Mouse (Mus musculus) B cell, adult 2 months (primary cell): Measurements from ENCODE around the gene Lst1.
"Not testable (repeated sequence)": the region's sequence is repeated elsewhere in the genome, so short reads cannot be mapped to it uniquely, and the experiment has no call there.

Source experiments
- DNase-seq, 2 experiments: peaks; one replicate each; pipeline ENCODE4 v3.0.0; 2022

The Lst1 gene

GRCm38 (mm10) chr17:35187959-35188610 lies at the start of gene Lst1:
Lst1 (minus strand) TSS chr17:35188439.
- peak in 1 of 2 experiments; percentile 34 for DNase-seq

- no peak for DNase-seq
Observed at GRCm38 (mm10) chr17:35237504-35237903, 49.3 kb upstream of the Lst1 start.

- no peak for DNase-seq
Observed at GRCm38 (mm10) chr17:35236996-35237395, 48.8 kb upstream of the Lst1 start.

- peak; percentile 99 to 100 for DNase-seq
Observed at GRCm38 (mm10) chr17:35236390-35236746, 48.1 kb upstream of the Lst1 start.

GRCm38 (mm10) chr17:35235614-35236389 lies 47.6 kb upstream of the Lst1 start, which contains the start of gene Nfkbil1:
Nfkbil1 (minus strand) TSS chr17:35235792.
- DNase-seq, result peak; percentile 85 to 87

GRCm38 (mm10) chr17:35234903-35235302 lies 46.7 kb upstream of the Lst1 start:
- DNase-seq, result peak in 1 of 2 experiments; percentile 40

- not testable (repeated sequence) for DNase-seq
Observed at GRCm38 (mm10) chr17:35234090-35234489, 45.9 kb upstream of the Lst1 start.

GRCm38 (mm10) chr17:35233114-35233980 lies 45.1 kb upstream of the Lst1 start, which contains the start of gene Atp6v1g2:
Atp6v1g2 (plus strand) TSS chr17:35233660.
- DNase-seq, result no peak

GRCm38 (mm10) chr17:35232659-35233058 lies 44.4 kb upstream of the Lst1 start:
- peak; percentile 37 to 39 for DNase-seq

- peak; percentile 92 to 93 for DNase-seq
Observed at GRCm38 (mm10) chr17:35232043-35232442, 43.8 kb upstream of the Lst1 start.

GRCm38 (mm10) chr17:35231022-35231421 lies 42.8 kb upstream of the Lst1 start:
- no peak for DNase-seq

- no peak for DNase-seq
Observed at GRCm38 (mm10) chr17:35226561-35227046, 38.4 kb upstream of the Lst1 start.

- DNase-seq, result no peak
Observed at GRCm38 (mm10) chr17:35225456-35225855, 37.2 kb upstream of the Lst1 start.

GRCm38 (mm10) chr17:35224641-35225040 lies 36.4 kb upstream of the Lst1 start:
- DNase-seq, result peak; percentile 47 to 53

GRCm38 (mm10) chr17:35222299-35222698 lies 34.1 kb upstream of the Lst1 start:
- DNase-seq, result no peak

- no peak for DNase-seq
Observed at GRCm38 (mm10) chr17:35220156-35220952, 32.1 kb upstream of the Lst1 start, which contains the start of gene Gm16181. Gm16181 (plus strand) TSS chr17:35220834.

GRCm38 (mm10) chr17:35219601-35220041 lies 31.4 kb upstream of the Lst1 start:
- peak; percentile 73 to 75 for DNase-seq

GRCm38 (mm10) chr17:35218516-35219193 lies 30.4 kb upstream of the Lst1 start:
- DNase-seq, result peak; percentile 84 to 87

GRCm38 (mm10) chr17:35213071-35213470 lies 24.8 kb upstream of the Lst1 start:
- no peak for DNase-seq

GRCm38 (mm10) chr17:35210593-35210992 lies 22.4 kb upstream of the Lst1 start:
- DNase-seq, result no peak
